Mouse (Mus musculus): ENCODE data around the gene Sel1l3.

GRCm38 (mm10) chr5:53175195-53175594 lies 38.5 kb downstream of the Sel1l3 start:
- TF ChIP-seq EP300 (IDR thresholded peaks at IDR 0.05) = no peak
- TF ChIP-seq CTCF (IDR thresholded peaks at IDR 0.05) = no peak

Data from lung, postnatal 0 days (tissue).